22 mouse cellular contexts compared by ENCODE assay signal in the genomic region with DNA sequence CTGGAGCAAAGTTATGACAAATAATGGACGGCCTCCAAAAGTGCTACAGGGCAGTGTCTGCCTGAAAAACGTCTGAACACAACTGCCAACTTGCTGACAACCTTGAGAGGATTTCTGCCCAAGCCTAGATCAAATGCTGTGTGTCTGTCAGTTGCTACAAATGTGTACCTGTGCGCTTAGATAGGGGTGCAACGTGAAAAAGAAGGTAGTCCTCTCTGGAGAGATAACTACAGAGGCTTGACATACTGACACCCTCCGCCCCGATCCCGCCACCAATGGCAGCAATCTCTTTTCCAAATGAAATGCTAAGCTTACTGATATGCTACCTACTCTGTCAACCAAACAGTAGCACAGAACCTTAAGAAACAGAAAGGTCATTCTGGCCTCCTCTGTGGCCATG. TPM values are rescaled to one million over a fixed set of nuclear protein-coding genes. Genes with fewer than 3 reads are reported as not detected.
DNase-seq lines count a peak whose midpoint lies in the region; ATAC-seq and TF ChIP-seq lines count a peak whose summit lies in the region.
"Had no signal": no experiment of that assay in that cellular context is flagged by ENCODE, and none has a peak within 500 bp of the region (broad histone marks: within the 10 kb centered on the region; RNA-seq: fewer than 3 reads in every experiment).

No protein-coding gene starts in this region.

- ATAC-seq in heart, embryonic 16.5 days (replicated peaks; ENCODE audit: extremely low read depth, insufficient read depth, low FRiP score), result 0 out of 2 replicates have a peak, but pooled peaks have one; percentile 49
- ATAC-seq in liver, postnatal 0 days, result peak; percentile 90
- ATAC-seq in granulocyte monocyte progenitor cell, adult 5-6 weeks (replicated peaks; ENCODE audit: poor library complexity, severe bottlenecking), result no peak
- ATAC-seq in intestine, embryonic 16.5 days, result no peak
- no peak for ATAC-seq in megakaryocyte, adult 5-6 weeks (ENCODE audit: poor library complexity, severe bottlenecking)
- ATAC-seq: intestine, postnatal 0 days had no signal

- H3K4me1 ChIP-seq in heart, embryonic 16.5 days (ENCODE audit: control insufficient read depth, insufficient read depth, low read length), result peaks cover 2% of the 10 kb centered on the region; the same call in 1 of the 2 replicates
- H3K4me1 ChIP-seq in liver, adult 2 months (ENCODE audit: control insufficient read depth, insufficient read depth, low read length), result no peaks in the 10 kb centered on the region
- no peaks in the 10 kb centered on the region for H3K4me1 ChIP-seq in liver, postnatal 0 days (ENCODE audit: insufficient read depth)
- H3K4me1 ChIP-seq in intestine, embryonic 16.5 days (ENCODE audit: control insufficient read depth, insufficient read depth, low read length), result no peaks in the 10 kb centered on the region
- H3K4me1 ChIP-seq: embryonic facial prominence, embryonic 15.5 days; forebrain, embryonic 12.5 days; heart, embryonic 15.5 days; hindbrain, embryonic 15.5 days; midbrain, embryonic 10.5 days had no signal

- H3K4me3 ChIP-seq in heart, embryonic 16.5 days (ENCODE audit: low read length), result no peak overlapping the region
- H3K4me3 ChIP-seq in liver, adult 2 months (ENCODE audit: insufficient read depth, low read depth, low read length), result no peak overlapping the region
- no peak overlapping the region for H3K4me3 ChIP-seq in liver, postnatal 0 days (ENCODE audit: low read depth, low read length)
- no peak overlapping the region for H3K4me3 ChIP-seq in intestine, embryonic 16.5 days (ENCODE audit: low read length)
- H3K4me3 ChIP-seq: embryonic facial prominence, embryonic 15.5 days; forebrain, embryonic 12.5 days; heart, embryonic 15.5 days; hindbrain, embryonic 15.5 days; midbrain, embryonic 10.5 days had no signal

- TF ChIP-seq CTCF in liver, adult 2 months (IDR thresholded peaks at IDR 0.05; ENCODE audit: low read depth, low read length), result no peak
- no peak for TF ChIP-seq CTCF in liver, postnatal 0 days (IDR thresholded peaks at IDR 0.05; ENCODE audit: low read depth)

- H3K4me2 ChIP-seq in heart, embryonic 16.5 days (ENCODE audit: low read depth, low read length), result no peak overlapping the region; the same call in 1 of the 2 replicates
- peak overlapping the region; percentile 26; the same call in 1 of the 2 replicates for H3K4me2 ChIP-seq in liver, postnatal 0 days (ENCODE audit: low read depth, low read length)
- H3K4me2 ChIP-seq in intestine, embryonic 16.5 days (ENCODE audit: low read depth, low read length), result no peak overlapping the region
- H3K4me2 ChIP-seq: embryonic facial prominence, embryonic 15.5 days; forebrain, embryonic 12.5 days; heart, embryonic 15.5 days; hindbrain, embryonic 15.5 days had no signal

- no peak for DNase-seq in heart, postnatal 10 days
- peak; percentile 56 for DNase-seq in c-Kit-positive CD71-positive TER-119-negative erythroid progenitor cells, embryonic 14.5 days (ENCODE audit: low read depth)
- DNase-seq in liver, adult 2 months (ENCODE audit: extremely low read depth, low read depth, low spot score), result peak; percentile 52
- DNase-seq in liver, postnatal 0 days, result peak; percentile 20
- DNase-seq: cerebellum, adult 11-12 months; cerebellum, postnatal 14 days; left cerebral cortex, postnatal 4 days; lung, adult 18-20 months; right cerebral cortex, postnatal 14 days; thymus, postnatal 14 days had no signal

- 62% methylated on average over 7 of the region's 7 CpGs for WGBS in heart, embryonic 16.5 days
- WGBS in liver, adult 2 months, result 53% methylated on average over 7 of the region's 7 CpGs
- WGBS in liver, postnatal 0 days (ENCODE audit: insufficient replicate concordance), result 48% methylated on average over 7 of the region's 7 CpGs
- WGBS in intestine, embryonic 16.5 days, result 81% methylated on average over 7 of the region's 7 CpGs

- H3K27ac ChIP-seq in heart, embryonic 16.5 days (ENCODE audit: low read length), result peak overlapping the region; percentile 48; the same call in 1 of the 2 replicates
- H3K27ac ChIP-seq in liver, adult 2 months (replicated peaks; ENCODE audit: insufficient read depth, low read depth, low read length), result no peak overlapping the region
- peak overlapping the region; percentile 67 for H3K27ac ChIP-seq in liver, postnatal 0 days (ENCODE audit: low read depth)
- H3K27ac ChIP-seq in intestine, embryonic 16.5 days (ENCODE audit: low read length), result no peak overlapping the region
- H3K27ac ChIP-seq: embryonic facial prominence, embryonic 15.5 days; forebrain, embryonic 12.5 days; heart, embryonic 15.5 days; hindbrain, embryonic 15.5 days; kidney, postnatal 0 days; midbrain, embryonic 10.5 days had no signal

- H3K27me3 ChIP-seq in heart, embryonic 16.5 days (ENCODE audit: control insufficient read depth, insufficient read depth, low read length), result no peaks in the 10 kb centered on the region
- no peaks in the 10 kb centered on the region for H3K27me3 ChIP-seq in liver, adult 2 months (ENCODE audit: control insufficient read depth, insufficient read depth, low read length)
- H3K27me3 ChIP-seq in liver, postnatal 0 days (ENCODE audit: insufficient read depth, low read length), result no peaks in the 10 kb centered on the region
- H3K27me3 ChIP-seq in intestine, embryonic 16.5 days (replicated peaks; ENCODE audit: control insufficient read depth, insufficient read depth, low read length), result no peaks in the 10 kb centered on the region; the same call in 1 of the 2 replicates
- H3K27me3 ChIP-seq: embryonic facial prominence, embryonic 15.5 days; heart, embryonic 15.5 days; hindbrain, embryonic 15.5 days had no signal

- intact Hi-C loops in heart, postnatal 10 days (cut with DNase I), result no loop called here

- H3K9ac ChIP-seq in heart, embryonic 16.5 days (ENCODE audit: low read length), result no peak overlapping the region
- no peak overlapping the region for H3K9ac ChIP-seq in liver, adult 2 months (ENCODE audit: low read depth, low read length)
- H3K9ac ChIP-seq in liver, postnatal 0 days (replicated peaks), result no peak overlapping the region
- no peak overlapping the region for H3K9ac ChIP-seq in intestine, embryonic 16.5 days (ENCODE audit: low read depth, low read length)
- H3K9ac ChIP-seq: embryonic facial prominence, embryonic 15.5 days; forebrain, embryonic 12.5 days; heart, embryonic 15.5 days; hindbrain, embryonic 15.5 days had no signal

- peak; percentile 91 for TF ChIP-seq EP300 in liver, postnatal 0 days (IDR thresholded peaks at IDR 0.05; ENCODE audit: low read depth)

- no peaks in the 10 kb centered on the region for H3K36me3 ChIP-seq in heart, embryonic 16.5 days (ENCODE audit: control insufficient read depth, insufficient read depth)
- no peaks in the 10 kb centered on the region for H3K36me3 ChIP-seq in liver, adult 2 months (ENCODE audit: control insufficient read depth, insufficient read depth, low read length)
- H3K36me3 ChIP-seq in liver, postnatal 0 days (replicated peaks; ENCODE audit: insufficient read depth, low read length), result no peaks in the 10 kb centered on the region
- no peaks in the 10 kb centered on the region for H3K36me3 ChIP-seq in intestine, embryonic 16.5 days (ENCODE audit: control insufficient read depth, insufficient read depth, low read length)
- H3K36me3 ChIP-seq: embryonic facial prominence, embryonic 15.5 days; forebrain, embryonic 12.5 days; heart, embryonic 15.5 days; hindbrain, embryonic 15.5 days; midbrain, embryonic 10.5 days had no signal

- H3K79me2 ChIP-seq in liver, adult 2 months (ENCODE audit: control insufficient read depth, insufficient read depth, low read length), result no peaks in the 10 kb centered on the region

- TF ChIP-seq POLR2A in liver, adult 2 months (IDR thresholded peaks at IDR 0.05; ENCODE audit: extremely low read depth, insufficient read depth, low read length), result no peak

- no peaks in the 10 kb centered on the region for H3K9me3 ChIP-seq in heart, embryonic 16.5 days (replicated peaks; ENCODE audit: control insufficient read depth, low read length)
- H3K9me3 ChIP-seq in liver, postnatal 0 days (ENCODE audit: low read length), result no peaks in the 10 kb centered on the region
- H3K9me3 ChIP-seq in intestine, embryonic 16.5 days (ENCODE audit: control insufficient read depth, low read length), result no peaks in the 10 kb centered on the region
- H3K9me3 ChIP-seq: embryonic facial prominence, embryonic 15.5 days; forebrain, embryonic 12.5 days; heart, embryonic 15.5 days; hindbrain, embryonic 15.5 days; midbrain, embryonic 10.5 days had no signal

RNA-seq across cellular contexts. Expression of a gene that starts 31.3 kb away (rescaled TPM):
- 13.5 and 13.6 TPM in 2 replicates for polyA plus RNA-seq in heart, embryonic 16.5 days (2015; fragmentation: Nextera tagmentation; extraction: Ambion mirVana)
- total RNA-seq in heart, postnatal 10 days (2021), result 10 to 100 TPM; 15.6 to 16.0 TPM
- 37.9 and 38.3 TPM in 2 replicates for total RNA-seq in liver, adult 2 months (2014; rRNA removed)
- 4.2 and 6.0 TPM in 2 replicates for polyA plus RNA-seq in liver, adult 2 months (2012; rRNA removed)
- 14.7 and 16.7 TPM in 2 replicates for polyA plus RNA-seq in liver, postnatal 0 days (2015; fragmentation: Nextera tagmentation; extraction: Ambion mirVana)
- 18.2 and 18.6 TPM in 2 replicates for total RNA-seq in granulocyte monocyte progenitor cell, adult 5-6 weeks (2014; fragmentation: Nextera tagmentation)
- 30.2 and 31.4 TPM in 2 replicates for total RNA-seq in granulocyte monocyte progenitor cell, adult 5-6 weeks (2017)
- polyA plus RNA-seq in intestine, embryonic 16.5 days (2015; fragmentation: Nextera tagmentation; extraction: Ambion mirVana), result 10.0 and 10.1 TPM in 2 replicates
- 31.9 and 32.0 TPM in 2 replicates for total RNA-seq in megakaryocyte, adult 5-6 weeks (2015)
- 29.6 and 33.1 TPM in 2 replicates for total RNA-seq in megakaryocyte, adult 5-6 weeks (2017)

RNA-seq across cellular contexts. Expression of a gene that starts 52.9 kb away (rescaled TPM):
- polyA plus RNA-seq in heart, embryonic 16.5 days (2015; fragmentation: Nextera tagmentation; extraction: Ambion mirVana), result 12.5 TPM in 2 replicates
- total RNA-seq in heart, postnatal 10 days (2021), result 1 to 10 TPM; 1.3 to 2.0 TPM
- not detected in 2 replicates for total RNA-seq in liver, adult 2 months (2014; rRNA removed)
- polyA plus RNA-seq in liver, adult 2 months (2012; rRNA removed), result 0.11 TPM in 1 of 2 replicates, not detected in the other
- polyA plus RNA-seq in liver, postnatal 0 days (2015; fragmentation: Nextera tagmentation; extraction: Ambion mirVana), result 0.45 and 0.49 TPM in 2 replicates
- total RNA-seq in granulocyte monocyte progenitor cell, adult 5-6 weeks (2014; fragmentation: Nextera tagmentation), result not detected in 2 replicates
- not detected in 2 replicates for total RNA-seq in granulocyte monocyte progenitor cell, adult 5-6 weeks (2017)
- 31.2 and 34.8 TPM in 2 replicates for polyA plus RNA-seq in intestine, embryonic 16.5 days (2015; fragmentation: Nextera tagmentation; extraction: Ambion mirVana)
- total RNA-seq in megakaryocyte, adult 5-6 weeks (2015), result not detected in 2 replicates
- total RNA-seq in megakaryocyte, adult 5-6 weeks (2017), result not detected in 2 replicates
- total RNA-seq: neutrophil, adult 5-6 weeks had no signal

Comparison
In these comparisons a context has a peak if more than half of its experiments do, and no peak if none do; other contexts are left out.
1. H3K27ac ChIP-seq: peak in heart, embryonic 16.5 days (single experiment) and liver, postnatal 0 days (single experiment); none in liver, adult 2 months (single experiment) and intestine, embryonic 16.5 days (single experiment).
2. ATAC-seq: peak in heart, embryonic 16.5 days (single experiment) and liver, postnatal 0 days (single experiment); none in granulocyte monocyte progenitor cell, adult 5-6 weeks (single experiment), intestine, embryonic 16.5 days (single experiment) and megakaryocyte, adult 5-6 weeks (single experiment).
3. DNase-seq: peak in c-Kit-positive CD71-positive TER-119-negative erythroid progenitor cells, embryonic 14.5 days (single experiment), liver, adult 2 months (single experiment) and liver, postnatal 0 days (single experiment); none in heart, postnatal 10 days (0 of 2).